Mouse (Mus musculus) common myeloid progenitor, adult 5-6 weeks (primary cell): Measurements from ENCODE around the gene Dnm1. TPM values are rescaled to one million over a fixed set of nuclear protein-coding genes. Genes with fewer than 3 reads are reported as not detected.
A peak's percentile ranks its signal among the peaks of the same experiment; 100 is the strongest.
"Not testable (repeated sequence)": the region's sequence is repeated elsewhere in the genome, so short reads cannot be mapped to it uniquely, and the experiment has no call there.

Source experiments
- ATAC-seq: replicated peaks from 2 replicates; pipeline ENCODE4 v1.8.0; 2016; ENCODE audit warnings: low read depth, mild to moderate bottlenecking, moderate TSS enrichment, inconsistent platforms; ENCODE audit not compliant: poor library complexity, severe bottlenecking
- total RNA-seq: library from RNA; stranded (forward); fragments of 200-1000, 187-1606 nt; gene quantifications from 2 replicates; pipeline ENCODE4 v1.2.3, GENCODE M21; 2017

Dnm1 gene
- total RNA-seq, 1 experiment from 2014 or later, result not detected

- ATAC-seq, result no peak
Observed at GRCm38 (mm10) chr2:32316887-32317656, 36.1 kb downstream of the Dnm1 start.

- ATAC-seq, result no peak
Observed at GRCm38 (mm10) chr2:32315751-32316150, 37.4 kb downstream of the Dnm1 start.

GRCm38 (mm10) chr2:32314831-32315230 is 38.3 kb downstream of the Dnm1 start:
- no peak for ATAC-seq

GRCm38 (mm10) chr2:32312318-32312964 is 40.7 kb downstream of the Dnm1 start:
- peak; percentile 85 for ATAC-seq

- no peak for ATAC-seq
Observed at GRCm38 (mm10) chr2:32311443-32312317, 41.5 kb downstream of the Dnm1 start.

- ATAC-seq, result no peak
Observed at GRCm38 (mm10) chr2:32310096-32310845, 42.9 kb downstream of the Dnm1 start.

- no peak for ATAC-seq
Observed at GRCm38 (mm10) chr2:32308870-32309568, 44.1 kb downstream of the Dnm1 start.

- 0 out of 2 replicates have a peak, but pooled peaks have one; percentile 29 for ATAC-seq
Observed at GRCm38 (mm10) chr2:32307941-32308760, 45.0 kb downstream of the Dnm1 start.

- no peak for ATAC-seq
Observed at GRCm38 (mm10) chr2:32307247-32307798, 45.8 kb downstream of the Dnm1 start.

GRCm38 (mm10) chr2:32306176-32306575 is 47.0 kb downstream of the Dnm1 start:
- ATAC-seq, result no peak

- no peak for ATAC-seq
Observed at GRCm38 (mm10) chr2:32305668-32306067, 47.5 kb downstream of the Dnm1 start.

GRCm38 (mm10) chr2:32304145-32304832 is 48.8 kb downstream of the Dnm1 start:
- peak; percentile 64 for ATAC-seq

- ATAC-seq, result 0 out of 2 replicates have a peak, but pooled peaks have one; percentile 16
Observed at GRCm38 (mm10) chr2:32302952-32303351, 50.2 kb downstream of the Dnm1 start.

- no peak for ATAC-seq
Observed at GRCm38 (mm10) chr2:32299469-32299868, 53.7 kb downstream of the Dnm1 start.

- ATAC-seq, result not testable (repeated sequence)
Observed at GRCm38 (mm10) chr2:32295842-32296241, 57.3 kb downstream of the Dnm1 start.

- ATAC-seq, result no peak
Observed at GRCm38 (mm10) chr2:32295285-32295684, 57.9 kb downstream of the Dnm1 start.

GRCm38 (mm10) chr2:32294348-32294747 is 58.8 kb downstream of the Dnm1 start:
- ATAC-seq, result no peak
